Comparison of ENCODE assay signal across 23 mouse cellular contexts in the genomic region with DNA sequence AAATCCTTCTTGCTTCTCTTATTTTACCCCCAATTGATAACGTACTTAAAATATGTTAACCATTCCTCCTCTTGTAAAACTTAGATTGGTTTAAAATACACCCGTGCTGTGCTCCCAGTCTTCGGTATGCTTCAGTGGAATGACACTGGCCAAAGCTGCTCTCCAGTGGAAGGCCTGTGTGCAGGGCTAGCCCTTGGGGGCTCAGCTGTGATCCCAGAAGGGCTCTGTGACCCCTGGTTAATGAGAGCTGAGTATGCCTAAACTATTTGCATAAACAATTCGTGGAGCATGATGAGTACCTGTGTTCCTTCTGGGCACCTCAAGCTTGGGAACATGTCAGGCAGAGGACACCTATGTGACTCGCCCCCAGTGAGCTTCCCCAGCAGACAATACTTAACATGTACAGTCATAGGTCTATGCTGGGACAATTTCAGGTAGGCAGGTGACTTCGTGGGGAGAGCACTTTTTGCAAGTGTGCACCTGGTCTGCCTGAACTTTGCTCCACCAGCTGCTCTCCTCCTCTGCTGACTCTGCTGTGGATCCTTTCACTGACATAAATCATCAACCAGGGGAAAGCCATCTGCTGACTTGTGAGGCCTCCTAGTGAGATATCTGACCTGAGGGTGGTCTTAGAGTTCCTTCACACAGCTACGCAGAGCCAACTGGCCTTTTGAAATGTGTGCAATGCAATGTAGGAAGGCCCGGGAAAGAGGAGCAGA.
DNase-seq lines count a peak whose midpoint lies in the region; ATAC-seq lines count a peak whose summit lies in the region.
"Had no signal": no experiment of that assay in that cellular context is flagged by ENCODE, and none has a peak within 500 bp of the region (broad histone marks: within the 10 kb centered on the region; RNA-seq: fewer than 3 reads in every experiment).

No protein-coding gene starts in this region.

- H3K4me3 ChIP-seq in kidney, embryonic 14.5 days (ENCODE audit: low read length): no peak overlapping the region
- H3K4me3 ChIP-seq in intestine, embryonic 16.5 days (ENCODE audit: low read length): no peak overlapping the region
- no peak overlapping the region for H3K4me3 ChIP-seq in kidney, embryonic 15.5 days (replicated peaks)
- H3K4me3 ChIP-seq in hindbrain, embryonic 16.5 days (ENCODE audit: low read length): no peak overlapping the region
- H3K4me3 ChIP-seq: embryonic facial prominence, embryonic 15.5 days; forebrain, embryonic 15.5 days; hindbrain, embryonic 10.5 days; liver, embryonic 15.5 days; myocyte; stomach, embryonic 15.5 days had no signal

- H3K4me1 ChIP-seq in kidney, embryonic 14.5 days (ENCODE audit: control insufficient read depth, insufficient read depth, low read length): peaks cover 4% of the 10 kb centered on the region; the same call in 1 of the 2 replicates
- peaks cover 6% of the 10 kb centered on the region; the same call in 1 of the 2 replicates for H3K4me1 ChIP-seq in intestine, embryonic 16.5 days (ENCODE audit: control insufficient read depth, insufficient read depth, low read length)
- peaks cover 6% of the 10 kb centered on the region for H3K4me1 ChIP-seq in kidney, embryonic 15.5 days
- H3K4me1 ChIP-seq in hindbrain, embryonic 16.5 days (ENCODE audit: control insufficient read depth, insufficient read depth, low read depth, low read length): peaks cover 13% of the 10 kb centered on the region

- no peak overlapping the region for H3K9ac ChIP-seq in kidney, embryonic 14.5 days (ENCODE audit: low read depth, low read length)
- no peak overlapping the region for H3K9ac ChIP-seq in intestine, embryonic 16.5 days (ENCODE audit: low read depth, low read length)
- no peak overlapping the region for H3K9ac ChIP-seq in kidney, embryonic 15.5 days
- no peak overlapping the region for H3K9ac ChIP-seq in hindbrain, embryonic 16.5 days (ENCODE audit: low read depth, low read length)
- H3K9ac ChIP-seq: embryonic facial prominence, embryonic 15.5 days; forebrain, embryonic 15.5 days; liver, embryonic 15.5 days; stomach, embryonic 15.5 days had no signal

- WGBS in kidney, embryonic 14.5 days: 77% methylated on average over 8 of the region's 8 CpGs
- WGBS in intestine, embryonic 16.5 days: 70% methylated on average over 8 of the region's 8 CpGs
- WGBS in kidney, embryonic 15.5 days: 72% methylated on average over 8 of the region's 8 CpGs
- WGBS in hindbrain, embryonic 16.5 days: 80% methylated on average over 8 of the region's 8 CpGs

- no peak overlapping the region for H3K4me2 ChIP-seq in kidney, embryonic 14.5 days (replicated peaks; ENCODE audit: low read depth, low read length)
- no peak overlapping the region for H3K4me2 ChIP-seq in intestine, embryonic 16.5 days (ENCODE audit: low read depth, low read length)
- H3K4me2 ChIP-seq in kidney, embryonic 15.5 days: no peak overlapping the region
- no peak overlapping the region for H3K4me2 ChIP-seq in hindbrain, embryonic 16.5 days (ENCODE audit: low read length)
- H3K4me2 ChIP-seq: embryonic facial prominence, embryonic 15.5 days; forebrain, embryonic 15.5 days; heart, embryonic 11.5 days; liver, embryonic 15.5 days; stomach, embryonic 15.5 days had no signal

- DNase-seq in kidney, adult 11 months: peak; percentile 84
- peak; percentile 65 to 86 for DNase-seq in kidney, postnatal 36 days
- DNase-seq in urinary bladder, postnatal 25 days (ENCODE audit: low spot score): no peak
- DNase-seq: adrenal gland, postnatal 25 days; cerebellum, adult 9-10 months; gastrocnemius, postnatal 14 days; heart, adult 11 months; lung, postnatal 4 days; right cerebral cortex, adult 18-20 months; right cerebral cortex, postnatal 4 days; thymus, postnatal 25 days had no signal

- H3K36me3 ChIP-seq in kidney, embryonic 14.5 days (ENCODE audit: control insufficient read depth, insufficient read depth, low read length): no peaks in the 10 kb centered on the region
- H3K36me3 ChIP-seq in intestine, embryonic 16.5 days (ENCODE audit: control insufficient read depth, insufficient read depth, low read length): no peaks in the 10 kb centered on the region
- no peaks in the 10 kb centered on the region for H3K36me3 ChIP-seq in kidney, embryonic 15.5 days
- no peaks in the 10 kb centered on the region for H3K36me3 ChIP-seq in hindbrain, embryonic 16.5 days (ENCODE audit: control insufficient read depth, insufficient read depth, low read length)
- H3K36me3 ChIP-seq: embryonic facial prominence, embryonic 15.5 days; forebrain, embryonic 15.5 days; stomach, embryonic 15.5 days had no signal

- ATAC-seq in kidney, embryonic 14.5 days (ENCODE audit: low FRiP score, low TSS enrichment): no peak
- peak; percentile 84 for ATAC-seq in intestine, embryonic 16.5 days
- ATAC-seq in kidney, embryonic 15.5 days (replicated peaks; ENCODE audit: low FRiP score): peak; percentile 76
- ATAC-seq in hindbrain, embryonic 16.5 days: no peak
- ATAC-seq: forebrain, embryonic 15.5 days; midbrain, embryonic 16.5 days had no signal

- no peak overlapping the region; the same call in 1 of the 2 replicates for H3K27ac ChIP-seq in kidney, embryonic 14.5 days (ENCODE audit: low read depth, low read length)
- no peak overlapping the region for H3K27ac ChIP-seq in intestine, embryonic 16.5 days (ENCODE audit: low read length)
- H3K27ac ChIP-seq in kidney, embryonic 15.5 days: peak overlapping the region; percentile 37; the same call in 1 of the 2 replicates
- H3K27ac ChIP-seq in hindbrain, embryonic 16.5 days (ENCODE audit: low read depth, low read length): no peak overlapping the region
- H3K27ac ChIP-seq: embryonic facial prominence, embryonic 15.5 days; forebrain, embryonic 15.5 days; hindbrain, embryonic 10.5 days; liver, embryonic 15.5 days; stomach, embryonic 15.5 days had no signal

- H3K9me3 ChIP-seq in kidney, embryonic 14.5 days (ENCODE audit: control insufficient read depth, low read length): no peaks in the 10 kb centered on the region
- H3K9me3 ChIP-seq in intestine, embryonic 16.5 days (ENCODE audit: control insufficient read depth, low read length): no peaks in the 10 kb centered on the region
- no peaks in the 10 kb centered on the region for H3K9me3 ChIP-seq in kidney, embryonic 15.5 days (replicated peaks)
- no peaks in the 10 kb centered on the region for H3K9me3 ChIP-seq in hindbrain, embryonic 16.5 days (ENCODE audit: control insufficient read depth, low read length)
- H3K9me3 ChIP-seq: embryonic facial prominence, embryonic 15.5 days; forebrain, embryonic 15.5 days; hindbrain, embryonic 10.5 days; liver, embryonic 15.5 days; stomach, embryonic 15.5 days had no signal

- no peaks in the 10 kb centered on the region for H3K27me3 ChIP-seq in kidney, embryonic 14.5 days (ENCODE audit: control insufficient read depth, insufficient read depth, low read length)
- no peaks in the 10 kb centered on the region for H3K27me3 ChIP-seq in intestine, embryonic 16.5 days (replicated peaks; ENCODE audit: control insufficient read depth, insufficient read depth, low read length)
- no peaks in the 10 kb centered on the region for H3K27me3 ChIP-seq in kidney, embryonic 15.5 days
- no peaks in the 10 kb centered on the region for H3K27me3 ChIP-seq in hindbrain, embryonic 16.5 days (replicated peaks; ENCODE audit: control insufficient read depth, insufficient read depth, low read length)
- H3K27me3 ChIP-seq: embryonic facial prominence, embryonic 15.5 days; forebrain, embryonic 15.5 days; liver, embryonic 15.5 days; stomach, embryonic 15.5 days had no signal

Comparison
In these comparisons a context has a peak if more than half of its experiments do, and no peak if none do; other contexts are left out.
1. ATAC-seq: peak in intestine, embryonic 16.5 days (single experiment) and kidney, embryonic 15.5 days (single experiment); none in kidney, embryonic 14.5 days (single experiment) and hindbrain, embryonic 16.5 days (single experiment).